Mouse (Mus musculus) gastrocnemius, adult 2 months (tissue): ENCODE results near the gene Rchy1. TPM values are rescaled to one million over a fixed set of nuclear protein-coding genes. Genes with fewer than 3 reads are reported as not detected.

Experiments used
- DNase-seq: peaks from one replicate; pipeline ENCODE4 v3.0.0; 2022
- H3K27ac ChIP-seq: fragments of 200-600 bp; 2 replicates; pipeline ENCODE4 v1.8.1; 2022; ENCODE audit warnings: mild to moderate bottlenecking
- H3K4me3 ChIP-seq: fragments of 200-600 bp; 2 replicates; pipeline ENCODE4 v1.8.1; 2022; ENCODE audit warnings: mild to moderate bottlenecking, moderate library complexity
- CTCF ChIP-seq: fragments of 200-600 bp; IDR thresholded peaks from 2 replicates; pipeline ENCODE4 v1.8.1; 2022; ENCODE audit warnings: antibody characterized with exemption, mild to moderate bottlenecking, moderate library complexity
- intact Hi-C: fragments of 180-260 bp; cut with DNase I; formaldehyde crosslinking; loops from one replicate; pipeline ENCODE4 v1.15.1; 2025
- total RNA-seq, 2 experiments: library from RNA; stranded (reverse); gene quantifications; 2 replicates each; pipeline ENCODE4 v1.2.3; 2021

Rchy1 gene
- total RNA-seq, 2 experiments from 2014 or later: 28.2 to 31.2 TPM

GRCm38 (mm10) chr5:91981176-91981840 lies 18.4 kb upstream of the Rchy1 start:
- intact Hi-C loops: no loop called here
- TF ChIP-seq CTCF: no peak

GRCm38 (mm10) chr5:91977397-91977770 lies 14.5 kb upstream of the Rchy1 start:
- no peak overlapping the region for H3K27ac ChIP-seq
- DNase-seq: no peak
- no peak for TF ChIP-seq CTCF
- intact Hi-C loops: no loop called here
- no peak overlapping the region for H3K4me3 ChIP-seq

More at GRCm38 (mm10) chr5:91981176-91981840, 18.4 kb upstream of the Rchy1 start:
- Histone ChIP-seq H3K27ac (no peak overlapping the region), H3K4me3 (no peak overlapping the region)
- no peak for DNase-seq

GRCm38 (mm10) chr5:91976566-91977396 lies 13.9 kb upstream of the Rchy1 start:
- no peak for DNase-seq
- intact Hi-C loops: no loop called here
- Histone ChIP-seq H3K27ac (no peak overlapping the region), H3K4me3 (no peak overlapping the region)
- no peak for TF ChIP-seq CTCF

- TF ChIP-seq CTCF: no peak
- no peak overlapping the region for H3K27ac ChIP-seq
- intact Hi-C loops: no loop called here
- no peak overlapping the region for H3K4me3 ChIP-seq
- DNase-seq: no peak
Measured at GRCm38 (mm10) chr5:91975758-91976157, 12.9 kb upstream of the Rchy1 start.

GRCm38 (mm10) chr5:91974002-91974401 lies 11.1 kb upstream of the Rchy1 start:
- no peak for TF ChIP-seq CTCF
- no peak for DNase-seq
- no peak overlapping the region for H3K4me3 ChIP-seq
- H3K27ac ChIP-seq: no peak overlapping the region
- intact Hi-C loops: no loop called here

GRCm38 (mm10) chr5:91972046-91972445 lies 9.2 kb upstream of the Rchy1 start:
- intact Hi-C loops: no loop called here
- no peak for DNase-seq
- Histone ChIP-seq H3K4me3 (no peak overlapping the region), H3K27ac (no peak overlapping the region)
- no peak for TF ChIP-seq CTCF

GRCm38 (mm10) chr5:91962259-91962638 lies 619 bp downstream of the Rchy1 start:
- intact Hi-C loops: loop anchor here (1.0 to 10.0 kb wide), 4 partner anchors 80 to 1303 kb away; partner anchors contain the start of genes Ccng2 and Uso1
- DNase-seq: no peak
- Histone ChIP-seq H3K27ac (peak overlapping the region; percentile 97), H3K4me3 (peak overlapping the region; percentile 90)
- no peak for TF ChIP-seq CTCF

GRCm38 (mm10) chr5:91961370-91961769 lies 1.5 kb downstream of the Rchy1 start:
- Histone ChIP-seq H3K27ac (peak overlapping the region; percentile 97), H3K4me3 (peak overlapping the region; percentile 90)
- no peak for TF ChIP-seq CTCF
- DNase-seq: no peak
- intact Hi-C loops: loop anchor here (5.0 to 10.0 kb wide), 2 partner anchors 156 to 1303 kb away; partner anchors contain the start of gene Ccng2

GRCm38 (mm10) chr5:91960606-91961254 lies 2.1 kb downstream of the Rchy1 start:
- Histone ChIP-seq H3K4me3 (peak overlapping the region; percentile 90), H3K27ac (peak overlapping the region; percentile 97)
- no peak for DNase-seq
- TF ChIP-seq CTCF: no peak
- intact Hi-C loops: loop anchor here (5.0 to 10.0 kb wide), 2 partner anchors 157 to 1304 kb away; partner anchors contain the start of gene Ccng2

- intact Hi-C loops: loop anchor here (5.0 to 10.0 kb wide), 2 partner anchors 157 to 1305 kb away; partner anchors contain the start of gene Ccng2
- Histone ChIP-seq H3K27ac (peak overlapping the region; percentile 97; the same call in 1 of the 2 replicates), H3K4me3 (peak overlapping the region; percentile 90)
- TF ChIP-seq CTCF: no peak
- no peak for DNase-seq
Measured at GRCm38 (mm10) chr5:91959986-91960385, 2.9 kb downstream of the Rchy1 start.

GRCm38 (mm10) chr5:91959096-91959495 lies 3.8 kb downstream of the Rchy1 start:
- intact Hi-C loops: no loop called here
- H3K4me3 ChIP-seq: no peak overlapping the region
- DNase-seq: no peak
- H3K27ac ChIP-seq: no peak overlapping the region
- no peak for TF ChIP-seq CTCF

- TF ChIP-seq CTCF: no peak
- intact Hi-C loops: no loop called here
- Histone ChIP-seq H3K27ac (no peak overlapping the region), H3K4me3 (no peak overlapping the region)
- no peak for DNase-seq
Measured at GRCm38 (mm10) chr5:91956991-91957760, 5.7 kb downstream of the Rchy1 start.
